ENCODE assay signal across 27 mouse cellular contexts in genomic region chr2:10410069-10410468, GRCm38 (mm10). TPM values are rescaled to one million over a fixed set of nuclear protein-coding genes. Genes with fewer than 3 reads are reported as not detected.
DNase-seq lines count a peak whose midpoint lies in the region; ATAC-seq lines count a peak whose summit lies in the region.
"Had no signal": no experiment of that assay in that cellular context is flagged by ENCODE, and none has a peak within 500 bp of the region (broad histone marks: within the 10 kb centered on the region; RNA-seq: fewer than 3 reads in every experiment).

No protein-coding gene starts in this region.

- no peak overlapping the region for H3K4me2 ChIP-seq in forebrain, embryonic 16.5 days (ENCODE audit: low read length)
- H3K4me2 ChIP-seq: embryonic facial prominence, embryonic 12.5 days; heart, embryonic 13.5 days; hindbrain, embryonic 15.5 days; liver, embryonic 12.5 days; midbrain, embryonic 12.5 days; neural tube, embryonic 13.5 days had no signal

- H3K36me3 ChIP-seq in forebrain, embryonic 16.5 days (ENCODE audit: control insufficient read depth, insufficient read depth) = no peaks in the 10 kb centered on the region
- no peaks in the 10 kb centered on the region for H3K36me3 ChIP-seq in embryonic facial prominence, embryonic 10.5 days (replicated peaks)
- H3K36me3 ChIP-seq: embryonic facial prominence, embryonic 12.5 days; heart, embryonic 13.5 days; hindbrain, embryonic 15.5 days; liver, embryonic 12.5 days; midbrain, embryonic 12.5 days; neural tube, embryonic 13.5 days had no signal

- 51% methylated on average over 5 of the region's 5 CpGs for WGBS in forebrain, embryonic 16.5 days
- WGBS in embryonic facial prominence, embryonic 10.5 days = 95% methylated on average over 5 of the region's 5 CpGs

- peaks cover 10% of the 10 kb centered on the region for H3K4me1 ChIP-seq in forebrain, embryonic 16.5 days (replicated peaks; ENCODE audit: control insufficient read depth, insufficient read depth, low read length)
- H3K4me1 ChIP-seq in embryonic facial prominence, embryonic 10.5 days = no peaks in the 10 kb centered on the region
- H3K4me1 ChIP-seq: embryonic facial prominence, embryonic 12.5 days; heart, embryonic 13.5 days; liver, embryonic 12.5 days; megakaryocyte, embryonic 14.5 days; midbrain, embryonic 12.5 days had no signal

- no peak overlapping the region for H3K27ac ChIP-seq in forebrain, embryonic 16.5 days (ENCODE audit: low read length)
- no peak overlapping the region for H3K27ac ChIP-seq in embryonic facial prominence, embryonic 10.5 days (replicated peaks)
- H3K27ac ChIP-seq: embryonic facial prominence, embryonic 12.5 days; gastrocnemius, adult 2 months; heart, embryonic 13.5 days; hindbrain, embryonic 15.5 days; liver, embryonic 12.5 days; midbrain, embryonic 12.5 days; neural tube, embryonic 13.5 days had no signal

- H3K9ac ChIP-seq in forebrain, embryonic 16.5 days (replicated peaks; ENCODE audit: low read depth, low read length) = no peak overlapping the region
- H3K9ac ChIP-seq: embryonic facial prominence, embryonic 12.5 days; heart, embryonic 13.5 days; hindbrain, embryonic 15.5 days; liver, embryonic 12.5 days; liver, postnatal 0 days; midbrain, embryonic 12.5 days; neural tube, embryonic 13.5 days had no signal

- H3K27me3 ChIP-seq in forebrain, embryonic 16.5 days (replicated peaks; ENCODE audit: control insufficient read depth, insufficient read depth, low read length) = no peaks in the 10 kb centered on the region
- no peaks in the 10 kb centered on the region for H3K27me3 ChIP-seq in embryonic facial prominence, embryonic 10.5 days (replicated peaks; ENCODE audit: low read depth, poor library complexity, severe bottlenecking)
- H3K27me3 ChIP-seq: embryonic facial prominence, embryonic 12.5 days; heart, embryonic 13.5 days; hindbrain, embryonic 15.5 days; liver, embryonic 12.5 days; megakaryocyte, embryonic 14.5 days; neural tube, embryonic 13.5 days had no signal

- H3K4me3 ChIP-seq in forebrain, embryonic 16.5 days (replicated peaks; ENCODE audit: low read length) = no peak overlapping the region
- H3K4me3 ChIP-seq in embryonic facial prominence, embryonic 10.5 days = no peak overlapping the region
- H3K4me3 ChIP-seq: embryonic facial prominence, embryonic 12.5 days; gastrocnemius, adult 2 months; heart, embryonic 13.5 days; hindbrain, embryonic 15.5 days; liver, embryonic 12.5 days; megakaryocyte, embryonic 14.5 days; midbrain, embryonic 12.5 days; neural tube, embryonic 13.5 days had no signal

- peak; percentile 93 for ATAC-seq in forebrain, embryonic 16.5 days
- ATAC-seq: inflammation-experienced regulatory T-cells, adult 6 months; liver, embryonic 12.5 days; liver, postnatal 0 days had no signal

- peak; percentile 11 to 64 for DNase-seq in frontal cortex, adult 2 months (ENCODE audit: extremely low spot score in 1 of 2, low spot score in 1 of 2)
- DNase-seq in frontal cortex, postnatal 10 days (ENCODE audit: low spot score in 2 of 2) = no peak
- peak; percentile 11 to 19 for DNase-seq in right cerebral cortex, adult 2 months (ENCODE audit: low spot score in 2 of 2)
- no peak for DNase-seq in right cerebral cortex, postnatal 14 days
- no peak for DNase-seq in embryonic facial prominence, embryonic 10.5 days (ENCODE audit: low spot score)
- DNase-seq: adrenal gland, postnatal 36 days; B cell, adult 2 months; cerebellum, adult 11 months; cerebellum, adult 9-10 months; cerebellum, postnatal 36 days; gastrocnemius, adult 2 months; gastrocnemius, postnatal 36 days; heart, postnatal 10 days; kidney, adult 11 months; kidney, postnatal 14 days; layer of hippocampus, adult 9-11 months; liver, postnatal 0 days; lung, postnatal 4 days had no signal

- no peaks in the 10 kb centered on the region for H3K9me3 ChIP-seq in forebrain, embryonic 16.5 days (ENCODE audit: control insufficient read depth, low read length)
- no peaks in the 10 kb centered on the region for H3K9me3 ChIP-seq in embryonic facial prominence, embryonic 10.5 days
- H3K9me3 ChIP-seq: embryonic facial prominence, embryonic 12.5 days; heart, embryonic 13.5 days; hindbrain, embryonic 15.5 days; liver, embryonic 12.5 days; megakaryocyte, embryonic 14.5 days; midbrain, embryonic 12.5 days; neural tube, embryonic 13.5 days had no signal

RNA-seq across cellular contexts. Expression of gene Sfmbt2, which starts 39.8 kb away (rescaled TPM):
- polyA plus RNA-seq in frontal cortex, adult 2 months (2012; rRNA removed) = 2.1 and 2.3 TPM in 2 replicates
- polyA plus RNA-seq in forebrain, embryonic 16.5 days (2015; fragmentation: Nextera tagmentation; extraction: Ambion mirVana) = 2.3 and 3.7 TPM in 2 replicates
- 1.3 and 1.5 TPM in 2 replicates for polyA plus RNA-seq in embryonic facial prominence, embryonic 10.5 days (2016; fragmentation: Nextera tagmentation; extraction: Ambion mirVana)

Comparison
In these comparisons a context has a peak if more than half of its experiments do, and no peak if none do; other contexts are left out.
1. DNase-seq: peak in frontal cortex, adult 2 months (2 of 2) and right cerebral cortex, adult 2 months (2 of 2); none in frontal cortex, postnatal 10 days (0 of 2), right cerebral cortex, postnatal 14 days (single experiment) and embryonic facial prominence, embryonic 10.5 days (single experiment).